Mouse (Mus musculus) telencephalon, adult 2 months (tissue): ENCODE results near the gene Hoxd11.

ENCODE experiments used
- DNase-seq: peaks from one replicate; pipeline ENCODE4 v3.0.0-alpha.2; 2011; ENCODE audit warnings: low read depth, low spot score

The Hoxd11 gene

GRCm38 (mm10) chr2:74707599-74707998 is 28.2 kb downstream of the Hoxd11 start:
- DNase-seq: no peak

DNA sequence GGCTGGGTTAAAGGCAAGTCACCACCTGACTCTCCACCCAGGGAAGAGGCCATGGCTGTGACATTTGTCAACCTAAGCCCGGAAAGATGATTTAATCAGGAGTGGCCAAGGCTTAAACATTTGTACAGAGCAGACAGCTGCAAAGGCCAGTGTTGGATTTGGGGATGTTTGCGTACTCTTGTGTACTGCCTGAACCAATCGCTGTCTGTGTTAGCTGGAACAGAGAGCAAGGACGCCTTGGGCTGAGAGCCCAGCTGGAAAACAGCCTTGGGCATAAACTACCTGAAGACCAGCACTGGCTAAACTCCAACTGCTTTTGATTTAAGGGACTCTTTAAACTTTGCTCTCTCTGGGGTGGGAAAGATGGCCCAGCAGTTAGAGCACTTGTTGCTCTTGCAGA is 29.3 kb downstream of the Hoxd11 start:
- no peak for DNase-seq

DNA sequence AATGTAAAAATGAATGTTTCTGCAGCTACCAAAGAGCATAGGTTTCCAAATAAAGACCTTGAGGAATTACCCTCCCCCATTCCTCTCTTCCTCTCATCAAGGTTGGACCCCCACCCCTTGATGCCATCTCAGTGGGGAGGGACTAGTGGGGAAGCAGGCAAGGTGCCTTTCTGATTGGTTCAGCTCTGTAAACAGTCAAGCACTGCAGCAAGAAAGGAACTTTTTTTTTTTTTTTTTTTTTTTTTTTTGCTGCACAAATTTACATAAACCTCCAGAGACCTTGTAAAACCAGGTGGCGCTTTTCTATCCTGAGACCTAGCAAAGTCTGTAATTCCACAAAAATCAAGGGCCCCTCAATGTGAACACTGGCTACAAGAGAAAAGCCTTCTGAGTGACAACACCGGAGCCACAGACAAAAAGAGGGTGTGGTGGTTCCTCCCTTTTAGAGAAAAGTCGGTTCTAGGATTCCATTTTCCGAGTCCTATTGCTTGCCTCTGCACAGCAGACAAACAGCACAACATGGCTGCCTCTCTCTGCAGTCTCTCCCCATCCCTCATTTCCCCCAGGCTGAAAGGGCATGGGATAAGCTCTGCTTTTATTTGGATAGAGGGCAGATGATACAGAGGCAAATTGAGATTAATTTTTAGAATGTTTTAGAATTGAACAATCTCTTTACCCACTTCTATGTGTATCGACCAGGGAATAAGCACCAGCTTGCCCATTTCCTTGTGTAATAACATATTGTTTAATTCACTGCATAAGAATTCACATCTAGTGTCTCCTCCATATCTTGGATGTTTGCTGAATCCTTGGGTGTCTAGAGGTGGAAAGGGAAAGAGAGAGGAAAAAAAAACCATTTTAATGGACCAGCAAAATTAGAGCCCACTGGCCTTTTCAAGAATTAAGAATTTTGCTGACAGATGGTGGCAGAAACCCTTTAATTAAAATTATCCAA is 30.4 kb downstream of the Hoxd11 start:
- DNase-seq: no peak

GRCm38 (mm10) chr2:74710929-74711543 is 31.7 kb downstream of the Hoxd11 start:
- DNase-seq: no peak

DNA sequence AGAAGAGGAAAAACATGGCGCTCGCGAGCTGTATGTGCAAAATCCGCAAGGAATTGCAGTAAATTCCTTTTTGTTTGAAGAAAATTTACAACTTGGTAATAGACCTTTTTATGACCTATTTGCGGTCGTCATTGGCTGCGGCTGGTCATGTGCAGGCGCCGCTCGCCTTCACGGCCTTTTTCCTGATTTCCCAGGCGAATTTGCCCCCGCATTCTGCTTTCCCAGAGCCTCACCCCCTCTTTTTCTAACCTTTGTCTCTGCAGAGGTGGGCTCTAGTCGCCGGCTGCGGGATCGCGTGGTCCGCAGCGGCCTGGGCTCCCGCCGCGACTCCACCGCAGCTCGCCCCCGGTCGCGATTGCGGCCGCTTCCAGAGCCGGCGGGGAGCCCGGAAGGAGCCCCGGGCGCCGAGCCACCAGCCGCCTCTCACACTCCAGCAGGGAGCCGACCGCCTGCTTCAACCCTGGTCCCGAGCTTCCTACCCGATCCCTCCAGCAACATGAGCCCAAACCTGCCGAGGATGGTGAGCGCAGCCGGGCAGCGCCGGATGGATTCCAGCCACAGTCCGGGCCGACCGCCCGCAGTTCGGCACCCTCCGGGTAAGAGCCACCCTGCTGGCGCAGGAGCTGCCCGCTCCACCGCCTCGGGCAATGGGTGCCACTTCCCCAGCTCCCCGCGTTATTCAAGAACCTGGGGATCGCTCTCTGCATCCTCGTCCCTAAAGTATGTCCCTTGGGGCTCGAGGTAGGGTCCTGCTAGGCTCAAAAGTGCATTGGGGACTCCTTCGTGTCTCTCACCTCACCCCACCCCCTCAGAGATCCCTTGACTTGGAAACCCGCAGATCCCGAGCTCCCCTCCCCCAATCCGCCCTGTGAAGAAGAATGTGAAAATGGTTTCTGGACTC is 32.6 kb downstream of the Hoxd11 start, which contains the start of the genes Hoxd3 and Hoxd4:
Gene Hoxd3, plus strand, starts transcription at position 207 of the 901 bp plus-strand sequence.
Gene Hoxd4, plus strand, starts transcription at position 209 of the 901 bp plus-strand sequence.
- no peak for DNase-seq

DNA sequence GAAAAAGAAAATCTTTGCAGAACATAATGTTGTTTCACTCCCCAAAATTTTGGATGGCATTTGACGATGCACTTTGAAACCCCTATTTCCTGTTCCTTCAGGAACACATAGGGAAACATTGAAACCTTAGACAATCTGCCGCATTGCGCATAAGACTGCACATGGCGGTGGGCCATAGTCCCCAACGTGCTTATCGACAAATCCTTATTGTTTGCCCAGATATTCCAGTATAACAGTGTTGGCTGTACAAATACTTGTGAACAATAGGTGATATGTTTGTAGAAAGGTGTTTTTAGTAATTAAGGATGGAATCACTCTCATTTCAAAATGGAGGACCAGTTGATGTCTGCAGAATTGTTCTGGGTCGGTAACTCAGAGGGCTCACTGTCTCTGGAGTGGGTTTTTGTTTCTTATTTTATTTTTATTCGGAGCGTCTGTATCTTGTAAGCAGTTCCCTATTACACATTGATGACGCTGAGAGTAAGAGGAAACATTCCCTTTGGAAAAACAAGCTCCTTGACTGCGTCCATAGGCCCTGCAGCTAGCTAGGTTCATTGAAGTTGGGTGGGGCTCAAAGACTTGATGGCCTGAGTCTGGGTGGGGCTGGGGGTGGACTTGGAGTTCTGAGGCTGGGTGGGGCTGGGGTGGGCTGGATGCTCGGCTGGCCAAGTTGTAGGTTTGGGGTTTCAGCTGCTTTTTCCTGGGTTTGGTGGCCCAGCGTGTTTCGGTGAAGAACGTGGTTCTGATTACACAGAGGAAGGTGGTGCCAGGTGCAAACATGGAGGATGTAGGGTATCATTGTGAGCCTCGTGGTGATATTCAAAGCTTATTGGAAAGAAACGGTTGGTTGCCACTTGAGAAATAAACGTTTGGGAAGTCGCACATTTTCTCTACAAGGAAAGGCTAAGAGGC is 34.1 kb downstream of the Hoxd11 start:
- DNase-seq: no peak

- no peak for DNase-seq
These were observed 34.9 kb downstream of the Hoxd11 start for GRCm38 (mm10) chr2:74714156-74714789.

DNA sequence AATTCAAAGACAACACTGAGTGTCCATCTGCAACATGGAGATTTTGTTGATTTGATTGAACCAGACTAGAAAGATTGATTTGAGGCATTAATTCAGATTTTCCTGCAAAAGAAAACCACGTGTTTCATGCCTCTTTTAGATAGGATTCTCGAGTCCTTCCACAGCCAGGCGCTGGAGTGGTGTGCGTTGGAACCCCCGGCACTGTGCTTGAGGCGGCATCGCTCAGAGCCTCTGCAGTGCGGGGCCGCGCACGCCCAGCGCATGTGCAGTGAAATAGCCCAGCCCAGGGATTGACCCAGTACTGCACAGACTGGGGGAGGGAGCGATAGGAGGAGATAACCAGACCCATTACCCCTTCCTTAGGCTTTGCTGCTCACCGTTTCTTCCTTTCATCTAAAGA is 35.5 kb downstream of the Hoxd11 start:
- no peak for DNase-seq

GRCm38 (mm10) chr2:74715504-74716241 is 36.3 kb downstream of the Hoxd11 start:
- peak; percentile 11 for DNase-seq

- DNase-seq: no peak
These were observed 41.0 kb downstream of the Hoxd11 start for GRCm38 (mm10) chr2:74720384-74720783.

DNA sequence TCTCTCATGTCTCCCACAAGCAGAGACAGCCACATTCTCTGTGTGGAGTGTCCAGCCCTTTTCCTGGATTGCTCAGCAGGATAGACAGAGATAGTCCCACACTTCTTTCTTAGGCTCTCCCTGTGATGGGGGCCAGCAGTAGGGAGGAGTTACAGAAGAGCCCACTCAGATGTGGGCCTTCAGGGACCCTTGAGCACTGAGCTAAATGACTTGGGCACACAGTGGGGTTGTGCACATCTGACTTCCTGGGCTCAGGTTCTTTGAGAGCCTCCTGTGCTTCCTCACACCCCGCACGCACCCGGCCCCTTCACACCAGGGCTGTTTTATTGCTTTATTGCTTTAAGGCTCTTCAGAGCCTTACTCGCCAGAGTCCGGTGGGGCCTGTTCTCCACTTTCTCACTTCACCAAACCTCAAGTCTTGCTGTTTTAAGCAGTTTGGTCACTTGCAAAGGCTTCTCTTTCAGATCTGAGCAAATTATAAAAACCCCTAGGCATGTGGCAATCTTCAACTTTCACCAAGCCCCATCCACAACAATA is 41.7 kb downstream of the Hoxd11 start:
- DNase-seq: no peak

DNA sequence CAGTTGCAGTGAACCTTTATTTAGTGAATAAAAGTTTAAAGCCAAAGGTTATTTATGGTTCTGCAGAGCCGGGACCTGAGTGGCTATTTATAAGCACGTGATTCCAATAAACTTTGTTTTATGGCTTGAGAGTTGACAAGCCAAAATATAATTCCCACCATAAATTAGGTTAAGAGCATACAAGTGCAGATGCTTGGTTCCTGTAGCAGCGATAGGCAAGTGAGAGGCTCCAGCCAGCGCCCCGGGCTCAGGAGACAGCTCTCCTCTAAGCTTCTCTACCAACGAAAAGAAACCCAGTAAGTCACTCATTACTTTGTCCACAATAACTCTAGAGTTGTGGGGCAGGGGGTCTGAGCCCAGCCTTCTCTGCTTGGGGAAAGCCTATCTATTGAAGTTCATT is 42.5 kb downstream of the Hoxd11 start:
- DNase-seq: no peak

DNA sequence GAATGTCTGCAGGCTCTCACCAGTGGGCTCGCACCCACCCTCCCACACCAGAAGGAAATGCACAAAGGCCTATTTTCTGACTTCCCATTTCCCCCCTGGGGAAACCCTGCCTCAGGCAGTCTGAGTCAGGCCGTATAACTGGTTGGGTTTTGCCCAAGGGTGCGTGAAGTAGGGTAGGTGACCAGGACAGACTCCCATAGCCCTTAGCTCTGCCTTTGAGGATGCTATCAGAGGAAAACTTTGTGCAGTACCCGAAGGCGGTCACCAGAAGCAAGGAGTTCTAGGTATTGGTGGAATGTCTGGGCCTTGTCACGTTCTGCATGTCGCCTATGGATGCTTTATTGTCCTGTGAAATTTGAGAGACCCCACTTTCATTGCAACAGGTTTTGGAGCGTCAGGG is 43.6 kb downstream of the Hoxd11 start:
- DNase-seq: no peak

- no peak for DNase-seq
These were observed 45.1 kb downstream of the Hoxd11 start for GRCm38 (mm10) chr2:74724244-74725015.

DNA sequence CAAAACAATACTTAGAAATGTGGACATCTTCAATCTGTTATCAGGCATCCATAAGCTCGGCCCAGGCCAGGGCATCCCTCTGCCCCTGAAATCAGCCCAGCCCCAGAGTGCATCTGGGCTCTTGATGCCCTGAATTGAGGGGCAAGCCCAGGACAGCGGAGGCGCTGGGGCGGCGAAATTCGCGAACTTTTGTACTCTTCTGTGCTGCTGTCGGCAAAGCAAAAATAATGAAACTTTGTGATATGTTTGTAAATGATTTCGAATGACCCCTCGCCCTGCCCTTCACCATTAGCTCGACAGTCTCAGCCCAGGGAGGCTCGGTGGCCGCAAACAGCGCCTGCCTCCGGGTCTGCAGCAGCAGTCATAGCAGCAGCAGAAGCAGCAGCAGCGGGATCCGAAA is 45.8 kb downstream of the Hoxd11 start:
- DNase-seq: no peak

- DNase-seq: no peak
These were observed 47.2 kb downstream of the Hoxd11 start, which contains the start of gene Gm28230 for GRCm38 (mm10) chr2:74726551-74726950. Gene Gm28230 (plus strand): TSS chr2:74726728.

DNA sequence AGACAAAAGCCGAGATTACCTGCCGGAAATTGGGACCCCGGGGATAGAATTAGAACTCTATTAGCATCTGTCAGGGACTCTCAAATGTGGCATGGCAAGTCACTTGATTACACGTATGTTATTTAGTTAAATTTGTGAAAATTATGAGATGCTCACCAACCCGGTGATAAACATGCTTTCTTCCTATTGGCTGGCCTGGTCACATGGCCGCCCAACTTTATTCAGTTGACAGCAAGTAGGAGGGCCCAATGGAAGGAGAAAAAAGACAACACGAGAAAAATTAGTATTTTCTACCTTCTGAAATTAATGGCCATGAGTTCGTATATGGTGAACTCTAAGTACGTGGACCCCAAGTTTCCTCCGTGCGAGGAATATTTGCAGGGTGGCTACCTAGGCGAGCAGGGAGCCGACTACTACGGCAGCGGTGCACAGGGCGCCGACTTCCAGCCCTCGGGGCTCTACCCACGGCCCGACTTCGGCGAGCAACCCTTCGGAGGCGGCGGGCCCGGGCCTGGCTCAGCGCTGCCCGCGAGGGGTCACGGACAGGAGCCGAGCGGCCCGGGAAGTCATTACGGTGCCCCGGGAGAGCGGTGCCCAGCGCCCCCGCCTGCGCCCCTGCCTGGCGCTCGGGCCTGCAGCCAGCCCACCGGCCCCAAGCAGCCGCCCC is 47.7 kb downstream of the Hoxd11 start:
- DNase-seq: no peak
